In genomic region chr8:124256841-124257240, GRCm38 (mm10) we compare ENCODE assay signal across 9 mouse cellular contexts. TPM values are rescaled to one million over a fixed set of nuclear protein-coding genes. Genes with fewer than 3 reads are reported as not detected.
DNase-seq lines count a peak whose midpoint lies in the region; ATAC-seq lines count a peak whose summit lies in the region.
"Had no signal": no experiment of that assay in that cellular context is flagged by ENCODE, and none has a peak within 500 bp of the region (broad histone marks: within the 10 kb centered on the region; RNA-seq: fewer than 3 reads in every experiment).

No protein-coding gene starts in this region.

- WGBS in heart, embryonic 15.5 days: 30% methylated on average over 9 of the region's 9 CpGs

- H3K36me3 ChIP-seq in heart, embryonic 15.5 days: no peaks in the 10 kb centered on the region
- H3K36me3 ChIP-seq: liver, embryonic 13.5 days had no signal

- H3K27me3 ChIP-seq in heart, embryonic 15.5 days: no peaks in the 10 kb centered on the region
- H3K27me3 ChIP-seq: liver, embryonic 13.5 days had no signal

- no peaks in the 10 kb centered on the region for H3K9me3 ChIP-seq in heart, embryonic 15.5 days (replicated peaks)
- H3K9me3 ChIP-seq: liver, embryonic 13.5 days had no signal

- ATAC-seq in heart, embryonic 15.5 days (replicated peaks; ENCODE audit: insufficient number of reproducible peaks, insufficient read depth, low FRiP score, low read depth): peak; percentile 50
- 0 out of 2 replicates have a peak, but pooled peaks have one; percentile 3 for ATAC-seq in megakaryocyte progenitor cell, adult 5-6 weeks (replicated peaks; ENCODE audit: poor library complexity)

- H3K4me1 ChIP-seq in brown adipose tissue, adult 24 weeks (ENCODE audit: control insufficient read depth, insufficient read depth, insufficient read length, low read length): peaks cover 35% of the 10 kb centered on the region
- peaks cover 70% of the 10 kb centered on the region for H3K4me1 ChIP-seq in heart, embryonic 15.5 days (replicated peaks)

- no peak overlapping the region for H3K9ac ChIP-seq in heart, embryonic 15.5 days
- H3K9ac ChIP-seq: liver, embryonic 13.5 days had no signal

- DNase-seq in gastrocnemius, postnatal 25 days: peak; percentile 41
- DNase-seq in gastrocnemius, adult 18-20 months (ENCODE audit: low spot score): no peak
- no peak for DNase-seq in cerebellum, adult 9-10 months
- DNase-seq in left cerebral cortex, adult 11 months (ENCODE audit: low spot score): no peak
- DNase-seq in spleen, postnatal 36 days (ENCODE audit: low spot score in 2 of 2): no peak
- DNase-seq: liver, embryonic 13.5 days had no signal

- peak overlapping the region; percentile 55 for H3K27ac ChIP-seq in brown adipose tissue, adult 24 weeks (replicated peaks; ENCODE audit: low read depth, low read length)
- H3K27ac ChIP-seq in heart, embryonic 15.5 days: peak overlapping the region; percentile 82
- H3K27ac ChIP-seq: liver, embryonic 13.5 days had no signal

- H3K4me3 ChIP-seq in brown adipose tissue, adult 24 weeks (ENCODE audit: insufficient read depth, low read depth, low read length): no peak overlapping the region
- no peak overlapping the region for H3K4me3 ChIP-seq in heart, embryonic 15.5 days
- H3K4me3 ChIP-seq: liver, embryonic 13.5 days had no signal

- peak overlapping the region; percentile 44 for H3K4me2 ChIP-seq in heart, embryonic 15.5 days
- H3K4me2 ChIP-seq: liver, embryonic 13.5 days had no signal

RNA-seq across cellular contexts. Expression of gene Galnt2, which starts 25.6 kb away (rescaled TPM):
- total RNA-seq in gastrocnemius, postnatal 25 days (2021): 10 to 100 TPM; 30.7 to 39.0 TPM
- total RNA-seq in gastrocnemius, adult 18-20 months (2021): 10 to 100 TPM; 40.3 to 42.5 TPM
- 34.1 and 54.4 TPM in 2 replicates for polyA plus RNA-seq in brown adipose tissue, adult 24 weeks (2012; ENCODE audit: insufficient read depth, insufficient read length, missing spikeins)
- 44.7 and 55.3 TPM in 2 replicates for polyA plus RNA-seq in heart, embryonic 15.5 days (2015; fragmentation: Nextera tagmentation; extraction: Ambion mirVana)
- total RNA-seq in megakaryocyte progenitor cell, adult 5-6 weeks (2015): 50.8 and 51.2 TPM in 2 replicates
- total RNA-seq in megakaryocyte progenitor cell, adult 5-6 weeks (2017): 20.9 and 36.1 TPM in 2 replicates
